Mouse (Mus musculus): ENCODE results near the gene Rbp7.

GRCm38 (mm10) chr4:149469557-149469956, 14.8 kb upstream of the Rbp7 start:
- no peak for TF ChIP-seq CTCF (IDR thresholded peaks at IDR 0.05; ENCODE audit: control insufficient read depth, insufficient read depth, insufficient read length)
- TF ChIP-seq MAX (IDR thresholded peaks at IDR 0.05) = no peak
- no peak for TF ChIP-seq MYOD1 (IDR thresholded peaks at IDR 0.05; ENCODE audit: control insufficient read depth, insufficient read length, low read depth)
- TF ChIP-seq USF1 (IDR thresholded peaks at IDR 0.05; ENCODE audit: low read depth) = no peak

All from C2C12 (cell line).